Mouse (Mus musculus) kidney, adult 10 weeks (tissue): Measurements from ENCODE around the gene Scrn2. TPM values are rescaled to one million over a fixed set of nuclear protein-coding genes. Genes with fewer than 3 reads are reported as not detected.

Experiments used
- polyA plus RNA-seq: library from polyadenylated mRNA; stranded (reverse); fragments of 350-450 nt; fragmentation: Illumina TruSeq; extraction: RNeasy Lipid Tissue Mini Kit (QIAGEN cat#74804); gene quantifications from one replicate; pipeline ENCODE4 v1.2.3, GENCODE M21; 2014; ENCODE audit warnings: low read depth, low replicate concordance

Scrn2 gene
- polyA plus RNA-seq: not detected

DNA sequence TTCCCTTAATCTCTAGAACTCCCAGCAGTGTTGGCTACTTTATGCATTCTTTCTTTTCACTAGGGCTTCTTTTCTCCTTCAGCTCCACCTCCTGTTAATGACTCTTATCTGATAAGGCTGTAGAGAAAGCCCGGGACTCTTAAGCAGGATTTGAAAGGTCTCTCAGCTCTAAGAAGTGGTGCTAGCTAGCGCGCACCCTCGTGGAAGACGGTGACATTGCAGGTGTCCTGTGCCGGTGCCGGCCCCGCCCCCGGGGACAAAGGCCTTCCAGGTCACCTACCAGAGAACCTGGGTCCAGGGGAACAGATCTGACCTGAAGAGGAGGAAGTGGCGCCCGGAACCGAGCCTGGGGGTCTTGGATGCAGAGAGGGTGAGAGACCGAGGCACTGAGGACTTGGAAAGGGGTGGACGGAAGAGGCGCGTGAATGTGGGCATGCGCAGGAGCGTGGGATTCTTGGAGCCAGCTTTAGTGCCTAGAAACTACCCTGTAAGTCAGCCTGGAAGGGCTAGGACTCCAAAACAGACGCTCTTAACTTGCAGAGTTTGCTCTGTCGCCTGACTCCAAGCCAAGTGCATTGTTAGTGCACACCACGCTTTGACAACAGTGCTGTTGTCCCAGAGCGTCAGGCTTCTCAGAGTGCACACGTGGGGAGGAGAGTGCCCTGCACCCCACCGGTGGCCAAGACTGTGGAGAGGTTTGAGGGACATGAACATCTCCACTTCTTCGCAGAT is at the start of gene Scrn2:
Gene Scrn2 (plus strand): TSS at position 253 of the 732 bp plus-strand sequence.

DNA sequence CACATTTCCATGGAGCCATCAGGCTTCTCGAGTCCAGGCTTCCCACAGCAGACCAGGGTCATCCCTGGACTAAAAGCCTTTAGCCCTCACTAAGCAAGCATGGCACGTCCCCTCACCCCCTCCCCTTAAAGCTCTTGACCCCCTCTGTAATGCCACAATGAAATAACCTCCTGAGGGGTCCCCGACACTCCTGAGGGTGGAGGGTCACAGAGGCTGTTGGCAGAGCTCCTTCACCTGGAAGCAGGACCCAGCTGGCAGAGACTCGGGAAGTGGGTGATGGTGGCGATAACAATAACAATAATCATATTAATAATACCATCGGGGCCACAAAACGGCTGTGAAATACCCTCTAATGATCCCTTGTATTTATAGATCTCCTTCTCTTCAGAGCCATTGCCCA is 46.9 kb upstream of the Scrn2 start, which contains the start of gene Sp2:
Gene Sp2 (minus strand): TSS at position 101 of the 400 bp plus-strand sequence.

DNA sequence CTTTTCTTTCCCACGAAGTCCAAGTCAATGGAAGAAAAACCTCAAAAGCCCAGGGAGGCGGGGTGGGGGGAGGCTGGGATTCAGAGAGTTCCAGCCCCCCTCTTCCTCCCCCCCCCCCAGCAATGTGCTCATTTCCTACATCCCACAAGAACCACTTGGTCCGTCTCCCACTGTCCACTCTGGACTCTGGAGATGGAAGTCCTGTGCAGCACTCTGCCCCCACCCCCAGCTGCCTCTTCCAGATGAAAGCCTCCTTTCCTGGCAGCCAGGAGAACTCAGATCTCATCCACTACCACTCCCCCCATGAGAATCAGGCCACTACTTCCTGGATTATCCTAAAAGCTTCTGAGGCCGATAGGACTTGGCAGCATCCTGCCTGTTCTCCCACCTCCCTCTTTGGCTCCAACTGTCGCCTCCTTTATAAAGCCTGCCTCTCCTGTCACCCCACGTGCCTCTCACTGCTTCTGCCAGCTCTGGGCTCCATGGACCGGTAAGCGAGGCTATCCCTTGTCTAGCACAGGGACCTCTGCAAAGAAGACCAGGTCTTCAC is 16.5 kb upstream of the Scrn2 start, which contains the start of gene Sp6:
Gene Sp6 (plus strand): TSS at position 274 of the 550 bp plus-strand sequence.

DNA sequence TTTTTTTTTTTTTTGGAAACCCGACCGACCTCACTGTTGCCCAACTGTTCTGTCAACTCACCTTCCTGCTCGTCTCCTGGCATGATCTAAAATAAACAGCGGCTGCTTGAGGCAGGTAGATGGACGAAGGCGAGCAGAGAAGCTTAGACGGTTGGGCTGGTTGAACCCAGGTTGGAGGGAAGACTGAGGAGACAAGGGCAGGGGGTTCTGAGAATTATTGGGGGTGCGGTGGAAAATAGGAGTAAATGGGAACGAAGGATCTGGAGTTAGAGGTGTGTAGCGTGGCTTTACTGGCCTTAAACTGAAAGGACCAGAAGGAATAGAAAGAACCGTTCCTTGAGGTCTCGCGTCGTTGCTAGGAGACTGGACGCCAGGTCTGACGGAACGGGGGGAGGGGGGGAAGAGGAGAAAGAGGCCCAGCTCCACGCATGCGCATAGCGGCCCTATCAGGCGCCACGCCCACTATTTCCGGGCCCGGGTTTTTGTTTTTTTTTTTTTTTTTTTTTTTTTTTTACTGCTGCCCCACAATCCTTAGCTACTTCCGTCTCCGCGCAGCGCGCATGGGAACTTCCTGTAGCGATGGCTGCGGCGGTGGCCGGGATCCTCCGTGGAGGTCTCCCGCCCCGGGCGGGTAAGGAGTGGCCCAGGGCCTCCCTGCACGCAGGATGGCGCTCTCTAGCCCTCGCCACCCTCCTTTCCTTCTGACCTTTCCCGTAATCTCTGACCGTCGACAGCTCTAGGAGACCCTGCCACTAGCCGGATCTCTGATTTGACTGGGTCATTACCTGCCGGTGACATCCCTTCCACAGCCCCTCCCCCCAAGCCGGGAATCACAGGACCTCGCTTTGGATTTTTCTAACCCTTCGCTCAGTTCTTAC is 11.5 kb downstream of the Scrn2 start, which contains the start of the genes Lrrc46 and Mrpl10:
Gene Lrrc46 (minus strand): TSS at position 386 of the 878 bp plus-strand sequence.
Gene Mrpl10 (plus strand): TSS at position 539 of the 878 bp plus-strand sequence.

DNA sequence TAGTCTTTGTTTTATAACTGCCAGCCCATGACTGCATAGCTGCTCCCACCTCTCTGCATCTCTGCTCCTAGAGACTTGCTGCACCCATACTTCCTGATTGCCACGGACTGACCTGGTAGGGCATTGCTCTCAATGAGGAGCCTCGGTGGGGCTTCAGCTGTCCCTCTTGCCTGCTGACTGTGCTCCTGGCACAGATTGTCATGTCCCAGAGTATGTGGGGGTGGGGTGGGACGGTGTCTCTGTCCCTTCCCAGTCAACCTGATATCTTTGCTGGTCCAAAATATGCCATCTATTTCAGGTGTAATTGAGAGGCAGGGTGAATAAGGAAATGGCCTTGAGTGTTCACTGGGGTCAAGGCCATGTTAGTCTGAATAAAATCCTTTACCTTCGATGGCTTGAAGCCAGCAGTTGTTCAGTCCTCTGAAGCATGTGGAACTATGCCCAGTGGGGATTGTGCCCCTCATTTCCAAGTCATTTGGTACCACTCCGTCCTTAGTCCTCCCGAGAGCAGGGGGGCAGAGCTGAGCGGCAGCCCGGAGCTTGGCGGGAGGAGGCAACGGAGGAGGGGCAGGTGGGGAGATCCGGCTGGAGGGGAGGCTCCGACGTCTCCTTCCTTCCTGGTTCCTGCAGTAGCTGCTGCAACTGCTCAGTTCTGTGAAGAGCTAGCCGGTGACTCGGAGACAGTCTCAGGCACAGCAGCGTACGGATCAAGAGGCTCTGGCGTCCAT is 20.6 kb downstream of the Scrn2 start, which contains the start of gene Osbpl7:
Gene Osbpl7 (plus strand): TSS at position 413 of the 728 bp plus-strand sequence.

Other genes with a start within 250 kb of the Scrn2 start
- gene Cbx1, start 240.8 kb upstream of the Scrn2 start, polyA plus RNA-seq: 83.3 TPM
- 45.5 TPM for gene Nfe2l1, start 200.0 kb upstream of the Scrn2 start, polyA plus RNA-seq
- gene Copz2, start 180.1 kb upstream of the Scrn2 start, polyA plus RNA-seq: 14.4 TPM
- 22.7 TPM for gene Cdk5rap3, start 113.4 kb upstream of the Scrn2 start, polyA plus RNA-seq
- gene Prr15l, start 101.8 kb upstream of the Scrn2 start, polyA plus RNA-seq: 14.7 TPM
- 16.3 TPM for gene Pnpo, start 86.0 kb upstream of the Scrn2 start, polyA plus RNA-seq
- gene Sp2, start 47.0 kb upstream of the Scrn2 start, polyA plus RNA-seq: 2.5 TPM
- 0.28 TPM for gene Sp6, start 16.5 kb upstream of the Scrn2 start, polyA plus RNA-seq
- 0.81 TPM for gene Lrrc46, start 11.5 kb downstream of the Scrn2 start, polyA plus RNA-seq
- gene Mrpl10, start 11.6 kb downstream of the Scrn2 start, polyA plus RNA-seq: 18.1 TPM
- not detected for gene Osbpl7, start 20.7 kb downstream of the Scrn2 start, polyA plus RNA-seq
- gene Tbx21, start 85.4 kb downstream of the Scrn2 start, polyA plus RNA-seq: not detected
- gene Tbkbp1, start 121.6 kb downstream of the Scrn2 start, polyA plus RNA-seq: 0.16 TPM
- gene Kpnb1, start 157.9 kb downstream of the Scrn2 start, polyA plus RNA-seq: 79.1 TPM